Mouse (Mus musculus) small intestine, adult 2 months (tissue): Measurements from ENCODE around the gene Olfr825.
"Not testable (repeated sequence)": the region's sequence is repeated elsewhere in the genome, so short reads cannot be mapped to it uniquely, and the experiment has no call there.

Experiments
- CTCF ChIP-seq: fragments of 200-500 bp; IDR thresholded peaks from 2 replicates; pipeline ENCODE4 v1.5.1; 2012; ENCODE audit warnings: low read depth, mild to moderate bottlenecking, control low read depth, inconsistent platforms, low read length, moderate library complexity, mixed read lengths; ENCODE audit not compliant: insufficient replicate concordance, insufficient read length; ENCODE audit errors: extremely low read depth
- POLR2A ChIP-seq: fragments of 200-500 bp; IDR thresholded peaks from 2 replicates; pipeline ENCODE4 v1.6.1; 2012; ENCODE audit warnings: low read depth, mild to moderate bottlenecking, control low read depth, inconsistent platforms, low read length, moderate library complexity

DNA sequence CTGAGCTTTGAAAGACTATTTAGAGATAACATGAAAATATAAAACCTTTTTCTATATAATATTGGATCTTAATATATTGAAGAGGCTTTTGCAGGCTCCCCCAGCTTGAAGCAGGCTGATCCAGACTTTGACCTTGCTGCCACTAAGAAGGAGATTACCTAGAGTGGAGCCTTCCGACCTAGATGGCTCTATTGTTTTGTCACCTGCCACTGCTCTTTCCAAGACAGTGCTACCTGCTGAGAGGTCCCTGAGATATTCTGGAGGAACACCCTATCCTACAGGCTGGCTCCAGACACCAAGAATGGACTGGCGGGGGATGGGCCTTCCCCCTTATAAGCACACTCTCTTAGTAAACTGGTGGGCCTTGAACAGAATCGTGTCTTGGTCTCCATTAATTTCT lies 50.5 kb downstream of the Olfr825 start:
- not testable (repeated sequence) for TF ChIP-seq CTCF, POLR2A
